Mouse (Mus musculus) ES-Bruce4 (cell line): ENCODE results near the gene Naxe.

ENCODE experiments used
- CTCF ChIP-seq: IDR thresholded peaks from one replicate; pipeline ENCODE4 v1.8.1; 2011; ENCODE audit warnings: low read depth, low read length
- POLR2A ChIP-seq: IDR thresholded peaks from one replicate; pipeline ENCODE4 v1.8.1; 2011; ENCODE audit warnings: low read length; ENCODE audit not compliant: insufficient read depth

DNA sequence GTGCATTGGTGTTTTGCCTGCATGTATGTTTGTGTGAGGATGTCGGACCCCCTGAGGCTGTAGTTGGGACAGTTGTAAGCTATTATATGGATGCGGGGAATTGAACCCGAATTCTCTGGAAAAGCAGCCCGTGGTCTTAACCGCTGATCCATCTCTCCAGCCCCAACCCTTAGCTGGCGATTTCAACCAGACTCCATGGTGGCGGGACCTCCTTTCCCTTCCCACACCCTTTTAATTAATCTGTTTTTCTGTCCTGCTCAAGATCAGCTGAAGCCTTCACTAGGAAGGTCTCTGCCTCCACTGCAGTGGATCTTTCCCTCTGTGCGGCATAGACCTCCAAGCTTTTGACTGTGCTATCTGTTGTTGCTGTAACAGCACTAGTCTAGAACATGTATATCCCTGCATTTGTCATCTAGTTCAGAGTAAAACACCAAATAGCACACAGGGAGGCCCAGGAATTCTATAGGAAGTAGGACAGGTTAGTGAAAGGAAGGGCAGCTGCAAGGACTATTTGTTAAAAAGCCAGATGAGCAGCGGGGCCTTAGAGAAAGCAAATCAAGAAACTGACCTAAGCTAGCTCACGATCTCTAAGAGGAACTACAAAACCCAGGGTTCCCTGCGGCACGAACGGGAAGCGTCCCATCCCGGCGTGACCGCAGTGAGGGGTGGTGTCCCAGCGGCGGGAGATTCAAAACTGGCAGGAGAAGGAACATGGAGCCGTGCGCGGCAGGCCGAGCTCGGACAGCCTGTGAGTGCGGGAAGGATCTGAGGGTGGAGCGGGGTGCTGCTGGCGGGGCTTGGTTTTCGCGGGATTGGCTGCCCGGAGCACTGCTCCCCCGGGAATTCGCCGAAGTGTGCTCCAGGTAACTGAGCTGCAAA lies 23.3 kb upstream of the Naxe start, which contains the start of gene Iqgap3:
- TF ChIP-seq POLR2A (peak; percentile 72), CTCF (no peak)
